Mouse (Mus musculus): ENCODE data around the gene Dlgap1. TPM values are rescaled to one million over a fixed set of nuclear protein-coding genes. Genes with fewer than 3 reads are reported as not detected.

Dlgap1 gene
- total and polyA plus RNA-seq, 3 experiments, result 0.39 to 1.6 (median 0.52) TPM

DNA sequence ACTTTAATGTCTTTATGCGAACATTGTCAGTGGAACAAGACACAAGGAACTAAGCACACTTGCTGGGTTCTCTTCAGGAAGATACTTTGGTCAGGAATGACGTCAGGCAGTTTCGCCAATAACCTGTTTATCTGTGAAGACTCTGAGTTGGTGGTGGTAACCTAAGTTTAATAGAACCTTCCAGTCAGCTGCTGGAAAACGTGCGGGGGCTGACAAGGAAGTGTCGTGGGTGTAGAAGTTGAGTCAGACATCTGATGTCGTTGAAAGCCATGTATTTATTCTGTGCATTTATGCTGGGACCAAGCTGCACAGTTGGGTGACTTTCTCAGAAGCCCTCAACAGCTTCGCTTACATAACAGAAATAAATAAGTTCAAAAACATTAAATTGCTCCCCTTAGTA lies 477.6 kb downstream of the Dlgap1 start:
- no peak for DNase-seq
- no peak overlapping the region for H3K4me3 ChIP-seq
- H3K9ac ChIP-seq (ENCODE audit: low read depth, low read length), result no peak overlapping the region
- no peaks in the 10 kb centered on the region for H3K27me3 ChIP-seq (ENCODE audit: control insufficient read depth, insufficient read depth, low read length)
- H3K79me2 ChIP-seq (replicated peaks; ENCODE audit: control insufficient read depth, insufficient read depth, low read length), result no peaks in the 10 kb centered on the region
- WGBS, result 65% methylated on average over 8 of the region's 8 CpGs
- no peak for TF ChIP-seq CTCF (IDR thresholded peaks at IDR 0.05)
- no peak for TF ChIP-seq POLR2A (IDR thresholded peaks at IDR 0.05; ENCODE audit: insufficient read depth, low read depth, low read length)
- TF ChIP-seq EP300 (IDR thresholded peaks at IDR 0.05; ENCODE audit: insufficient read depth, low read depth, low read length), result no peak
- intact Hi-C loops (cut with DNase I), result no loop called here
- no peak overlapping the region for H3K27ac ChIP-seq
- H3K4me1 ChIP-seq (ENCODE audit: control insufficient read depth, insufficient read depth, low read length), result no peaks in the 10 kb centered on the region
- no peaks in the 10 kb centered on the region for H3K36me3 ChIP-seq (ENCODE audit: control insufficient read depth, insufficient read depth, low read length)

DNA sequence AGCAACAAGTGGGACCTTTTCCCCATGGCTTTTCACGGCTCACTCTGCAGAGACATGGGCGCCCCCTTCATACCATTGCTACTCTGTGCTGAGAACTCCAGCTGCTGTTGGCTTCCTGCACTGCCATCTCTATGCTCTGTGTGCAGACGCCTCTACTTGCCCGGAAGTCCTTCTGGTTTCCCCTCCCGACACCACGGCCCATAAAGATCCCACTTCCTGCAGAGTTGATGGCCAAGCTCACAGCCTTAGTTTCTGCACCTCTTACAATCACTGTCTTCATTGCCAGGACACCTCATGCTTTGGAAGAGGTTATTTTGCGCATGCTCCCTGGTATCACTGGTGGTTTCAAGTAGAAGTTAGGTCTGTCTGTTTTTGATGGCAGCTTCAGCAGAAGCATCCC lies 486.2 kb downstream of the Dlgap1 start:
- intact Hi-C loops (cut with DNase I), result no loop called here
- no peaks in the 10 kb centered on the region for H3K36me3 ChIP-seq (ENCODE audit: control insufficient read depth, insufficient read depth, low read length)
- no peaks in the 10 kb centered on the region for H3K27me3 ChIP-seq (ENCODE audit: control insufficient read depth, insufficient read depth, low read length)
- H3K4me3 ChIP-seq, result no peak overlapping the region
- WGBS, result 79% methylated on average over 7 of the region's 7 CpGs
- TF ChIP-seq POLR2A (IDR thresholded peaks at IDR 0.05; ENCODE audit: insufficient read depth, low read depth, low read length), result no peak
- no peak for TF ChIP-seq CTCF (IDR thresholded peaks at IDR 0.05)
- no peak for TF ChIP-seq EP300 (IDR thresholded peaks at IDR 0.05; ENCODE audit: insufficient read depth, low read depth, low read length)
- H3K27ac ChIP-seq, result no peak overlapping the region
- H3K9ac ChIP-seq (ENCODE audit: low read depth, low read length), result no peak overlapping the region
- H3K4me1 ChIP-seq (ENCODE audit: control insufficient read depth, insufficient read depth, low read length), result no peaks in the 10 kb centered on the region
- no peak for DNase-seq
- no peaks in the 10 kb centered on the region for H3K79me2 ChIP-seq (replicated peaks; ENCODE audit: control insufficient read depth, insufficient read depth, low read length)

DNA sequence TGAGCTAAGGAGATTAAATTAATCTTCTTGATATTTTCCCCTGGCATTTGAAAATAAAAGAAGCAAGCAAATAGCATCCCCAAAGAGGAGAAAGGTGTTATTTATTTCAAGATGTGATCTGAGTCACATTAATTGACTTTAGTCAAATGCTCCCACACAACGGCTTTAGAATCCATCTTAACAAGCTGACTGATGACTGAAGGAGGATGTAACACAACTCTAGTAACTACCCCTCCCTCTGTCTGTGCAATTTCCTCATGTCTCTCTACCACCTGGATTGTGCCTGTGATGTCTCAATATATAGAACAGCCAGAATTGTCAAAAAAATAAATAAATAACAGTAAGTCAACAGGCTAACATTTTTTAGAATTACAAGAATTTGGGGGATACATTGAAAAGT lies 488.2 kb downstream of the Dlgap1 start:
- H3K4me3 ChIP-seq, result no peak overlapping the region
- H3K27me3 ChIP-seq (ENCODE audit: control insufficient read depth, insufficient read depth, low read length), result no peaks in the 10 kb centered on the region
- WGBS, result 83% methylated on average over 1 of the region's 1 CpGs
- no peaks in the 10 kb centered on the region for H3K36me3 ChIP-seq (ENCODE audit: control insufficient read depth, insufficient read depth, low read length)
- TF ChIP-seq CTCF (IDR thresholded peaks at IDR 0.05), result no peak
- no peak for TF ChIP-seq EP300 (IDR thresholded peaks at IDR 0.05; ENCODE audit: insufficient read depth, low read depth, low read length)
- TF ChIP-seq POLR2A (IDR thresholded peaks at IDR 0.05; ENCODE audit: insufficient read depth, low read depth, low read length), result no peak
- DNase-seq, result no peak
- no peak overlapping the region for H3K9ac ChIP-seq (ENCODE audit: low read depth, low read length)
- H3K27ac ChIP-seq, result no peak overlapping the region
- H3K4me1 ChIP-seq (ENCODE audit: control insufficient read depth, insufficient read depth, low read length), result no peaks in the 10 kb centered on the region
- H3K79me2 ChIP-seq (replicated peaks; ENCODE audit: control insufficient read depth, insufficient read depth, low read length), result no peaks in the 10 kb centered on the region
- intact Hi-C loops (cut with DNase I), result no loop called here

DNA sequence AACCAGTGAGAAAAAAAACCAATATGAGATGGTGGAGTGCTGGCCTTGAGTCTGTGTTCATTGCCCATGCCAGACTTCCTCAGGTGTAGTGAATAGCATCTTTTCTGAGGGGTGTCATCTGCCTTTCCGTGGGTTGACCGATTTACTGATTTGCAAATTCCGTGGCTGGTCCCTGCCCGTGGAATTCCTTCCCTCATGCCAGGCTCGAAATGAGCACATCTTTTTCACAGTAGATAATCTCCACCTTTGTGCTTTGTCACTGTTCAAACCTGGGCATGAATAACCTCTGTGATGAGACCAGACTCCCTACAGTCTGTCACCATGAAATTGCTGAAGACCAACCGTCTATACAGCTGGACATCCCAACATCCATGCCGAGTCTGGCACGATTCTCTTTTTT lies 493.4 kb downstream of the Dlgap1 start:
- Histone ChIP-seq H3K36me3 (ENCODE audit: control insufficient read depth, insufficient read depth, low read length) (no peaks in the 10 kb centered on the region), H3K4me1 (ENCODE audit: control insufficient read depth, insufficient read depth, low read length) (no peaks in the 10 kb centered on the region), H3K79me2 (replicated peaks; ENCODE audit: control insufficient read depth, insufficient read depth, low read length) (no peaks in the 10 kb centered on the region), H3K4me3 (no peak overlapping the region), H3K9ac (ENCODE audit: low read depth, low read length) (no peak overlapping the region), H3K27ac (no peak overlapping the region), H3K27me3 (ENCODE audit: control insufficient read depth, insufficient read depth, low read length) (no peaks in the 10 kb centered on the region)
- WGBS, result 79% methylated on average over 8 of the region's 8 CpGs
- TF ChIP-seq POLR2A (IDR thresholded peaks at IDR 0.05; ENCODE audit: insufficient read depth, low read depth, low read length) (no peak), CTCF (IDR thresholded peaks at IDR 0.05) (no peak), EP300 (IDR thresholded peaks at IDR 0.05; ENCODE audit: insufficient read depth, low read depth, low read length) (no peak)
- no peak for DNase-seq
- intact Hi-C loops (cut with DNase I), result no loop called here

DNA sequence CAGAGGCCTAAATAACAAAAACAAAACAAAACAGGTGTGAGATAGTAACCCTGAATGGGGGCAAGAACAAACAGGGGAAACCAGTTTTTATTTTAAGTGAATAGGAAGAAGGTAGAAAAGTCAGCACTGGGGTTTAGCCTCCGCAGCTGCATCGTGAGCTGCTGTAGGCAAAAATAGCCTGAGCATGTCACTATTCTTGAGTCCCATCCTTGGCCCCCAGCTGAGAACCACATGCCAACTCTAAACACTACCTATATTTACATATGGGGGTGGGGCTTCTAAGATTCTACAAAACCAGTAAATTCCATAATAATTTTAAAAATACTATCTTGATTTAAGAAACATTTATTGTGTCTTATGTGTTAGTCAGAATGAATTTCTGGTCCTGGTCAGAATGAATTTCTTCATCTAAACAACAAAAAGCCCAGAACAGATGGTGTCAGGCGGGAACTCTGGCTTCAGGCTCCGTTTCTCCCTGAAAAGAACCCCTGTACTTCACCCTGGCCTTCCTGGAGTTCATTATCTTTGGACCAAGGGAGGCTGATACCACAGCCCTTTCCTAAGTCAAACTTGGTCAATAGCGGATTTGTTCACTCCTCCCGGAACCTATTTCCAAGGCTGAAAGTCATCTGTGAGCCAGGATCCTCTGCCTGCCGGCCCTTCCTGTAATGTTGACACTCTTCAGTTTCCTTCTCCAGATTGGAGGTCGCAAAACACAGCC lies 494.1 kb downstream of the Dlgap1 start:
- Histone ChIP-seq H3K9ac (ENCODE audit: low read depth, low read length) (no peak overlapping the region), H3K27ac (no peak overlapping the region), H3K27me3 (ENCODE audit: control insufficient read depth, insufficient read depth, low read length) (no peaks in the 10 kb centered on the region), H3K79me2 (replicated peaks; ENCODE audit: control insufficient read depth, insufficient read depth, low read length) (no peaks in the 10 kb centered on the region), H3K4me3 (no peak overlapping the region), H3K36me3 (ENCODE audit: control insufficient read depth, insufficient read depth, low read length) (no peaks in the 10 kb centered on the region), H3K4me1 (ENCODE audit: control insufficient read depth, insufficient read depth, low read length) (no peaks in the 10 kb centered on the region)
- TF ChIP-seq CTCF (IDR thresholded peaks at IDR 0.05) (no peak), POLR2A (IDR thresholded peaks at IDR 0.05; ENCODE audit: insufficient read depth, low read depth, low read length) (no peak), EP300 (IDR thresholded peaks at IDR 0.05; ENCODE audit: insufficient read depth, low read depth, low read length) (no peak)
- no peak for DNase-seq
- intact Hi-C loops (cut with DNase I), result no loop called here
- 53% methylated on average over 8 of the region's 8 CpGs for WGBS

DNA sequence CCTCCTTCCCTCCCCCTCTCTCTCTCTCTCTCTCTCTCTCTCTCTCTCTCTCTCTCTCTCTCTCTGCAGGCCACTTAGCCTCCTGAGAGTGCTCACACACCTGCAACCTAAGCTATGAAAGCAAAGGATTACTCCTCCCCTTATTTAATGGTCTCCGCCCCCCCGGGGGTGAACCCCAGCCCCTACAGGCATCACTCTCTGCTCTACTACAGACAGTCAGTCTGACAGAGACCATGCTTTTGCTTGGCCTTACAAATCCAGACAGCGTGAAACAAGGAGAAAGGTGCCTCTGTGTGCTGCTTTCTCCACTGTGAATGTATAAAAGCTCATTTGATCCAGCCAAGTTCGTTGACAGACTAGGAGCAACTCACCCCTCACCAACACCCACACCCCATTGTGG lies 497.5 kb downstream of the Dlgap1 start:
- Histone ChIP-seq H3K36me3 (ENCODE audit: control insufficient read depth, insufficient read depth, low read length) (no peaks in the 10 kb centered on the region), H3K27ac (no peak overlapping the region)

More for the DNA sequence above, 497.5 kb downstream of the Dlgap1 start:
- DNase-seq, result no peak
- 44% methylated on average over 4 of the region's 4 CpGs for WGBS
- Histone ChIP-seq H3K4me3 (no peak overlapping the region), H3K27me3 (ENCODE audit: control insufficient read depth, insufficient read depth, low read length) (no peaks in the 10 kb centered on the region), H3K79me2 (replicated peaks; ENCODE audit: control insufficient read depth, insufficient read depth, low read length) (no peaks in the 10 kb centered on the region), H3K4me1 (ENCODE audit: control insufficient read depth, insufficient read depth, low read length) (no peaks in the 10 kb centered on the region), H3K9ac (ENCODE audit: low read depth, low read length) (no peak overlapping the region)
- intact Hi-C loops (cut with DNase I), result no loop called here
- TF ChIP-seq CTCF (IDR thresholded peaks at IDR 0.05) (no peak), EP300 (IDR thresholded peaks at IDR 0.05; ENCODE audit: insufficient read depth, low read depth, low read length) (no peak)

All from heart, adult 2 months (tissue).